Mouse (Mus musculus): ENCODE measurements around the gene Tgfb3. TPM values are rescaled to one million over a fixed set of nuclear protein-coding genes. Genes with fewer than 3 reads are reported as not detected.

Gene Tgfb3
- polyA plus RNA-seq, 1 experiment = 37.0 TPM

GRCm38 (mm10) chr12:86079202-86079667 is 394 bp upstream of the Tgfb3 start:
- DNase-seq (ENCODE audit: low spot score) = peak; percentile 87

- DNase-seq (ENCODE audit: low spot score) = no peak
These were observed 677 bp downstream of the Tgfb3 start for GRCm38 (mm10) chr12:86078176-86078552.

DNA sequence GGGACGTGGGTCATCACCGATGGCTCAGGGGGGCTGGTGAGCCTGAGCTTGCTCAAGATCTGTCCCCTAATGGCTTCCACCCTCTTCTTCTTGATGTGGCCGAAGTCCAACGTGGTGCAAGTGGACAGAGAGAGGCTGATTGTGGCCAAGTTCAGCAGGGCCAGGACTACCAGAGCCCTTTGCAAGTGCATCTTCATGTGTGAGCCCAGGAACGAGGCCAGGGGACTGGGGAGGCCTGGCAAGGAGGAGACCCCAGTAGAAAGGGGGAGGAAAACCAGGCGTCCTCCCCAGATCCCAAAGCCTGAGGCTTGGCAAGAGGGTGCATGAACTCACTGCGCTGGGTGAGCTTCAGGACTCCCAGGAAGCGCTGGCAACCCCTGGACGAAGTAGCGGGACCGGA is 1.1 kb downstream of the Tgfb3 start:
- DNase-seq (ENCODE audit: low spot score) = no peak

DNA sequence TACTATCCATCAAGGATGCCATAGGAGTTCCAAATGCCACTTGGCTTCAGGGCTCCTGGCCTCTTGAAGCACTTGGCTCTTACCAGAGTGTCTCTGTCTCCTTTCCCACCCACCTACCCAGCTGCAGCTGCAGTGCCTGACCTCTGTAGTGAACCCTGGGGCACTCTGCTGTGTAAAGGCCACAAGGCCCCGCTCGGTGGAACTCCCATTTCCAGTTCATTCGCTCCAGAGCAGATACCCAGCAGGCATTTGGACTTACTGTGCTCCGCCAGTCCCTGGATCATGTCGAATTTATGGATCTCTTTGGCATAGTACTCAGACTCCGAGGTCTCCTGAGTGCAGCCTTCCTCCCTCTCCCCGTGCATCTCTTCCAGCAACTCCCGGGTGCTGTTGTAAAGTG is 1.5 kb downstream of the Tgfb3 start:
- DNase-seq (ENCODE audit: low spot score) = no peak

DNA sequence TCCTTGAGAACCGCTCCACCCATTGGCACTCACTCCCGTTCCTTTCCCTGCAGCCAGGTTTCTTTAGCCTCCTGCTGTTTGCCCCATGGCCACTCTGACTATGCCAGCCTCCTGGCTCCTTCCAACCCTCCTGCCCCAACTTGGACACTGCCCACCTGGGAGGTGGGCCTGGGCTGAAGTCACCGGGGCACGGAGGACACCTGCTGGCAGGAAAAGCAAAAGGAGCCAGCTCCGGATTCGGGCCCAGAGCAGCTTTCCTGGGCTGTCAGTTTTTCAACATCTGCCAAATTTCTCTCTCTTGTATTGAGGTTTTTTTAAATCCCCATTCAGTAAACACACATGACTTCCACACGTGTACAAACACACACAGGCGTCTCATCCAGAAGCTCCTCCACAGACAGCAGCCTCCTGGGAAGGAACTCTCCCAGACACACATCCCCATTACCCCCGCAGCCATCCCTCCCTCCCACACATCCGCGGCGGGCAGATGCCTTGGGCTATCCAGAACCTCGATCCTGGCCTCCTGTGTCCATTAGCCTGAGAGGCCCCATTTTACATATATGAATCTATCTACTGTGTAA is 2.4 kb downstream of the Tgfb3 start:
- no peak for DNase-seq (ENCODE audit: low spot score)

DNA sequence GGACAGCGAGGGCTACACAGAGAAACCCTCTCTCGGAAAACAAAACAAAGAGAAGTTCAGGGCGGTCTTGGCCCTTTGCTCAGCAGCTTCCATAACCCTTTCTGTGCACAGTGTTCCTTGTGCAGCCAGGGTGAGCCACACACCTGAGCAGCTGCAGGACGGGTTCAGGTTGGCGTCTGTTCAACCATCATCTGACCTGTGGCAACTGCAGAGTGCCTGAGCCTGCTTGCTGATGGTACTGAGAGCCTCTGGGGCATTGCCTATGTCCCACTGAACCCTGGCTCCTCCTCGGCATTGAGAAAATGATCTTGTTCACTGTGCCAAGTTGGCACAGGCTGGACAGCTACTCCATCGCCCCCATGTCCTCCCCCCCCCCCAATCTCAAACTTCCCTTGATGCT is 3.5 kb downstream of the Tgfb3 start:
- DNase-seq (ENCODE audit: low spot score) = no peak

GRCm38 (mm10) chr12:86074681-86075080 is 4.2 kb downstream of the Tgfb3 start:
- no peak for DNase-seq (ENCODE audit: low spot score)

GRCm38 (mm10) chr12:86071432-86071831 is 7.4 kb downstream of the Tgfb3 start:
- DNase-seq (ENCODE audit: low spot score) = no peak

- DNase-seq (ENCODE audit: low spot score) = no peak
These were observed 14.0 kb downstream of the Tgfb3 start for GRCm38 (mm10) chr12:86064796-86065195.

DNA sequence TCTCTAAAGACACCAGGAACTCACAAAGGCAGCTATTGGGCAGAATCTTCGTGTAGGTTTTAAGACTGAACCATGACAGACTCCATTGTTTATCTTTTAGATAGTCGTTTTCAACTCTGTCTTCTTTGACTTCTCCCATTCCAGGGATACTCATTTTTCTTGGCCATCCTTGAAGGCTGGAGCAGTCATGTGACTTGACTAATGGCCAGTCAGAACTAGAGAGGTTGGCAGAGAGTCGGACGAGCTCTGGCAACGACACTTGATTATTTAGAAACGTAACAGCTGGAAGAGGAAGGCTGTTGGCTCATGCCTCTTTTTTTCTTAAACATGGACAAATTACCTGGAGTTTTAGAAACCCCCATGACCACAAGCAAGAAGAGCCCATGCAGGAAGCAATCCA is 19.5 kb downstream of the Tgfb3 start:
- no peak for DNase-seq (ENCODE audit: low spot score)

- DNase-seq (ENCODE audit: low spot score) = no peak
These were observed 21.3 kb downstream of the Tgfb3 start for GRCm38 (mm10) chr12:86057516-86057915.

DNA sequence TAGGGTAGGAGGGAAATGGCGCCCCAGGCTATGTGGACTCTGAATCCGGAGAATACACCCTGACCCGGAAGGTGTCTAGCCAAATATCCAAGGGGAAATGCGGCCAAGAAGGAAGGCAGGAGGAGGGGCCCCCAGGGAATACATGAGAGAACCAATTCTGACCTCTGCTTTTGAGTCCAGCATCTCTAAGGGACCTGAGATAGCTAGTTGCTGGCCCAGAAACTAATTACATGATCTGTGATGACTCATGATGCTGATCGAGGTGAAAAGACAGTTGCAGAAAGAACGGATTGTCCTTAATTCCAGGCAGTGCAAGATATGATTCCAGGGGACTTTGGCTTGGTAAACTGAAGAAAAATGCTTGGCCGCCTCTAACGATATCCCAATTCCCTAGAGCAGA is 21.9 kb downstream of the Tgfb3 start:
- no peak for DNase-seq (ENCODE audit: low spot score)

- no peak for DNase-seq (ENCODE audit: low spot score)
These were observed 23.5 kb downstream of the Tgfb3 start for GRCm38 (mm10) chr12:86055306-86055705.

- no peak for DNase-seq (ENCODE audit: low spot score)
These were observed 27.4 kb downstream of the Tgfb3 start for GRCm38 (mm10) chr12:86051477-86051876.

- DNase-seq (ENCODE audit: low spot score) = no peak
These were observed 29.0 kb downstream of the Tgfb3 start for GRCm38 (mm10) chr12:86049813-86050212.

GRCm38 (mm10) chr12:86047376-86047775 is 31.5 kb downstream of the Tgfb3 start:
- no peak for DNase-seq (ENCODE audit: low spot score)

DNA sequence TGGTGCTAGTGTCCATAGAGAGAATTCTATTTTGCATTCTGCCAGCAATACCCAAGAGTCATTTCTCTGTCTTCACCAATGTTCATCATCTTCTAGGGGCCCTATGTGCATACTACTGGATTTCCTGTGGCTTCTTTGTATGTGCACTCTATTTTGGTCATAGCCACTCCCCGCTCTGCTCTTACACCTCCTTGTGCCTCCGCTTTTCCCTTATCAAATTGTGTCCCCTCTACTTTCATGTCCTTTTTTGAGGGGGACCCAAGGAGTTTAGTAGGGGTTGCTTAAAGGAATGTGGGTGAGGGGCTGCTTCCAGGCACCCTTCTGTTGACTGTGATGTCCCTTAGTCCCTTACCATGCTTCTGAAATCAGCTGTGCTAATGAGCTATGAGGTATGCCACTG is 32.1 kb downstream of the Tgfb3 start:
- no peak for DNase-seq (ENCODE audit: low spot score)

DNA sequence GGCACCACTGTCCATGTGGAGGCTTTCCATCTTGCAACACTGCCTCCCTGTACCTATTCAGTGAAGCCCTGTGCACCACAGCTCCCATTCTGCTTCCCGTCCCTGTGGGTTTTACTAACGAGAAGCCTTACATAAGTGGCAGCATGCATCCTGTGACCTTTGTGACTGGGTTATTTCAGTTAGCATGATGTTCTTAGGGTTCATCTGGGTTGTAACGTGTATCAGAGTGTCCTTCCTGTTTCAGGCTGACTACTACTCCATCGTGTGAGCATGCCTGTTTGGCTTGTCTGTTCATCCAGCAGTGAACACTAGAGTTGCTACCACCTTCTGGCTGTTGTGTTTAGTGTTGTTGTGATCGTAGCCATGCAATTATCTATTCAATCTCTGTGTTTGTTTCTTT is 32.7 kb downstream of the Tgfb3 start:
- no peak for DNase-seq (ENCODE audit: low spot score)

DNA sequence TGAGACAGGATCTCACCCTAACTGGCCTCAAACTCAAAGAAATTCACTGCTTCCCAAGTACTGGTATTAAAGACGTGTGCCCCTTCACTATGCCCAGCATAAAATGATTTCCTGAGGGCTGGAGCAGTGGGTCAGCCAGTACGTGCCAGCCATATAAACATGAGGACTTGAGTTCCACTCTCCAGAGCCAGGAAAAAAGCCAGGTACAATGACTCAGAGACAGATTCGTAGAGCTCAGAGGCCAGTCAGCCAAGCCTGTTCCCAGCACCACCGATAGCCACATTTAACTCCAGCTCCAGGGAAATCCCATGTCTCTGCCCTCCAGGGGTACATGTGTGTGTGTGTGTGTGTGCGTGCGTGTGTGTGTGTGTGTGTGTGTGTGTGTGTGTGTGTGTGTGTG is 39.1 kb downstream of the Tgfb3 start:
- no peak for DNase-seq (ENCODE audit: low spot score)

GRCm38 (mm10) chr12:86039078-86039477 is 39.8 kb downstream of the Tgfb3 start:
- no peak for DNase-seq (ENCODE audit: low spot score)

DNA sequence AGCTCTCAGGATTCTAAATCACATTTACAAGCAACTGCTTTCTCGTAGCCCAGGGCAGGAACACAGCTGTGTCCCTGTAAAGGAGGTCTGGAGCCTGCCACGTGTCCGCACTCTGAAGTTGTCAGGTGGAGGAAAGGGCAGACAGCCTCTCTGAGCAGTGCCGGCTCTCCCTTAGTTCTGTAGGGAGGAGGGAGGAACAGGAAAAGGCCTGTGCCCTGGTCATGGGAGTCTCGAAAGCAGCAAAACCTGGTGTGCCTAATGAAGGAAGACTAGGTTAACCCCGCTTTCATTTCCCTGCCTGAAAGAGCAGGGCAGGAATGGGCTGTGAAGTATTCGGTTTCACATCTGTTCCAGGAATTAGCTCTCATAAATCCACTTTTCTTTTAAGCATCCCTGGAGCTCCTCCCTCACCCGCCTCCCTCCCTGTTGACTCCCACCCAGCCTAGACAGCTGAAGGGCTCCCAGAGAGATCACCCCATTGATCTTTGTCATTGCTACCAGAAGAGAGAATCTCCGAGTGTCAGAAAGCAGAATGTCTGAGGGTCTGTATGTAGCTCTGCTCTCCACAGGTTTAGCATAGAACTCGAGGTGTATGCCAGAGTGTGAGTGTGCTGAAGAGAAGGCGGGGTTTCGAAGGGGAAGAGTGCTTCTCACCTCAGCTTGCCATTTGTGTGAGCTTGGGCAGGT is 41.5 kb downstream of the Tgfb3 start:
- DNase-seq (ENCODE audit: low spot score) = no peak

GRCm38 (mm10) chr12:86036368-86037166 is 42.3 kb downstream of the Tgfb3 start:
- no peak for DNase-seq (ENCODE audit: low spot score)

DNA sequence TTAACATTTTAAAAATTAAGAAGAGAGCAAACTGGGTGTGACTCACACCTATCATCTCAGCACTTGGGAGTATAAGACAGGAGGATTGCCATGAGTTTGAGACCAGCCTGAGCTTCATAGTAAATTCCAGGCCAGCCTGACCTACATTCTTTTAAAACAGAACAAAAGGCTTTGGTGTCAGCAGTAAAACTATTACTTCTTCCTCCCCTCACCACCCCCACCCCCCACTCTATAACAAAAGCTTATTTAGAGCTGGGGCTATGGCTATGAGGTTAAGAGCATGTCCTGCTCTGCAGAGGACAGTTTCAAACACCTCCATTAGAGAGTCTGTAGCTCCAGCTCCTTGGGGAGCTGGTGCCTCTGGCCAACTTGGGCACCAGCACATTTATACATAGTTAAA is 43.3 kb downstream of the Tgfb3 start:
- no peak for DNase-seq (ENCODE audit: low spot score)
